Mouse (Mus musculus) limb, embryonic 14.5 days (tissue): ENCODE measurements around the gene Rnf111. TPM values are rescaled to one million over a fixed set of nuclear protein-coding genes. Genes with fewer than 3 reads are reported as not detected.

Experiments used
- ATAC-seq: fragments of 200-750 bp; cut with Nextera tagmentation; 2 replicates; pipeline ENCODE4 v1.8.0; 2017; ENCODE audit warnings: low read depth, moderate number of reproducible peaks, moderate TSS enrichment; ENCODE audit not compliant: low FRiP score
- DNase-seq: peaks from one replicate; pipeline ENCODE4 v3.0.0-alpha.2; 2015; ENCODE audit warnings: low spot score
- H3K27ac ChIP-seq: fragments of 300-500 bp; sonication (generic); replicated peaks from 2 replicates; pipeline ENCODE4 v1.5.1; 2014; ENCODE audit warnings: low read depth, mild to moderate bottlenecking, low read length, moderate library complexity, mixed read lengths
- H3K27me3 ChIP-seq: fragments of 300-500 bp; sonication (generic); 2 replicates; pipeline ENCODE4 v1.6.1; 2014; ENCODE audit warnings: low read length, mixed read lengths; ENCODE audit not compliant: control insufficient read depth, insufficient read depth
- H3K36me3 ChIP-seq: fragments of 300-500 bp; sonication (generic); 2 replicates; pipeline ENCODE4 v1.6.1; 2014; ENCODE audit warnings: mild to moderate bottlenecking, low read length, moderate library complexity, mixed read lengths; ENCODE audit not compliant: control insufficient read depth, insufficient read depth
- H3K4me1 ChIP-seq: fragments of 300-500 bp; sonication (generic); 2 replicates; pipeline ENCODE4 v1.6.1; 2014; ENCODE audit warnings: antibody characterized with exemption, low read length, mixed read lengths; ENCODE audit not compliant: control insufficient read depth, insufficient read depth
- H3K4me2 ChIP-seq: fragments of 300-500 bp; sonication (generic); replicated peaks from 2 replicates; pipeline ENCODE4 v1.6.1; 2014; ENCODE audit warnings: low read depth, mild to moderate bottlenecking, low read length, moderate library complexity; ENCODE audit not compliant: severe bottlenecking
- H3K4me3 ChIP-seq: fragments of 300-500 bp; sonication (generic); replicated peaks from 2 replicates; pipeline ENCODE4 v1.5.1; 2014; ENCODE audit warnings: low read length
- H3K9ac ChIP-seq: fragments of 300-500 bp; sonication (generic); 2 replicates; pipeline ENCODE4 v1.6.1; 2014; ENCODE audit warnings: mild to moderate bottlenecking, low read depth, low read length, moderate library complexity; ENCODE audit not compliant: severe bottlenecking
- H3K9me3 ChIP-seq: fragments of 300-500 bp; sonication (generic); 2 replicates; pipeline ENCODE4 v1.6.1; 2016; ENCODE audit warnings: low read length; ENCODE audit not compliant: control insufficient read depth
- POLR2A ChIP-seq: fragments of 200-500 bp; IDR thresholded peaks from 2 replicates; pipeline ENCODE4 v1.8.0; 2012; ENCODE audit warnings: inconsistent platforms, mild to moderate bottlenecking, moderate library complexity, borderline replicate concordance; ENCODE audit not compliant: insufficient read depth, insufficient read length; ENCODE audit errors: extremely low read depth
- WGBS: fragments of 180-500 bp; shearing (Covaris S2); extraction: QIAGEN DNeasy Blood & Tissue Kit; methylation state at CpG from one replicate; pipeline ENCODE4 v1.1.7; 2014; 5-methylcytosine and 5-hydroxymethylcytosine counted together
- polyA plus RNA-seq, 2 experiments: library from polyadenylated mRNA; depleted of rRNA in 1 of 2; stranded (reverse) in 1 of 2; unstranded in 1 of 2; fragments of >200 nt; fragmentation: Nextera tagmentation in 1 of 2; extraction: Ambion mirVana in 1 of 2; gene quantifications; 2 replicates each; pipeline versions ENCODE4 v1.2.1 to v1.2.3; 2012 to 2014

Gene Rnf111
- polyA plus RNA-seq, 2 experiments = 25.3 to 38.8 TPM

GRCm38 (mm10) chr9:70387410-70388119, 116.0 kb downstream of the Rnf111 start:
- no peak overlapping the region for H3K27ac ChIP-seq
- H3K9me3 ChIP-seq = no peaks in the 10 kb centered on the region
- peaks cover 21% of the 10 kb centered on the region for H3K36me3 ChIP-seq
- H3K27me3 ChIP-seq = no peaks in the 10 kb centered on the region
- ATAC-seq = no peak
- no peak overlapping the region for H3K4me3 ChIP-seq
- no peak for DNase-seq
- 78% methylated on average over 4 of the region's 4 CpGs for WGBS
- peaks cover 9% of the 10 kb centered on the region for H3K4me1 ChIP-seq
- no peak for TF ChIP-seq POLR2A
- H3K4me2 ChIP-seq = no peak overlapping the region
- no peak overlapping the region for H3K9ac ChIP-seq

- no peak for TF ChIP-seq POLR2A
- Histone ChIP-seq H3K9ac (no peak overlapping the region), H3K4me2 (no peak overlapping the region), H3K4me1 (peaks cover 5% of the 10 kb centered on the region; the same call in 1 of the 2 replicates), H3K27ac (no peak overlapping the region), H3K27me3 (no peaks in the 10 kb centered on the region), H3K4me3 (no peak overlapping the region), H3K36me3 (peaks cover 34% of the 10 kb centered on the region), H3K9me3 (no peaks in the 10 kb centered on the region)
- 89% methylated on average over 18 of the region's 18 CpGs for WGBS
- ATAC-seq = no peak
- no peak for DNase-seq
Observed at GRCm38 (mm10) chr9:70384958-70385728, 118.4 kb downstream of the Rnf111 start.

GRCm38 (mm10) chr9:70384494-70384893, 119.0 kb downstream of the Rnf111 start:
- Histone ChIP-seq H3K9ac (no peak overlapping the region), H3K27ac (no peak overlapping the region), H3K9me3 (no peaks in the 10 kb centered on the region), H3K36me3 (peaks cover 34% of the 10 kb centered on the region), H3K27me3 (no peaks in the 10 kb centered on the region), H3K4me3 (no peak overlapping the region), H3K4me1 (0 out of 2 replicates have a peak, but pooled peaks cover 3% of the 10 kb centered on the region), H3K4me2 (no peak overlapping the region)
- DNase-seq = no peak
- 94% methylated on average over 4 of the region's 4 CpGs for WGBS
- no peak for ATAC-seq
- TF ChIP-seq POLR2A = no peak

GRCm38 (mm10) chr9:70383750-70384149, 119.8 kb downstream of the Rnf111 start:
- no peaks in the 10 kb centered on the region for H3K9me3 ChIP-seq
- H3K4me1 ChIP-seq = 0 out of 2 replicates have a peak, but pooled peaks cover under 1% of the 10 kb centered on the region
- TF ChIP-seq POLR2A = no peak
- peaks cover 37% of the 10 kb centered on the region for H3K36me3 ChIP-seq
- H3K27me3 ChIP-seq = no peaks in the 10 kb centered on the region
- DNase-seq (no peak), ATAC-seq (no peak)
- no peak overlapping the region for H3K4me3 ChIP-seq
- 74% methylated on average over 10 of the region's 10 CpGs for WGBS
- no peak overlapping the region for H3K9ac ChIP-seq
- H3K4me2 ChIP-seq = no peak overlapping the region
- H3K27ac ChIP-seq = no peak overlapping the region

- no peak overlapping the region for H3K4me3 ChIP-seq
- H3K4me1 ChIP-seq = no peaks in the 10 kb centered on the region
- ATAC-seq (no peak), DNase-seq (no peak)
- no peak overlapping the region for H3K9ac ChIP-seq
- WGBS = 71% methylated on average over 12 of the region's 12 CpGs
- no peak for TF ChIP-seq POLR2A
- H3K27me3 ChIP-seq = no peaks in the 10 kb centered on the region
- no peaks in the 10 kb centered on the region for H3K9me3 ChIP-seq
- no peak overlapping the region for H3K4me2 ChIP-seq
- H3K27ac ChIP-seq = no peak overlapping the region
- peaks cover 40% of the 10 kb centered on the region for H3K36me3 ChIP-seq
Observed at GRCm38 (mm10) chr9:70382091-70382490, 121.4 kb downstream of the Rnf111 start.
